Mouse (Mus musculus) urinary bladder, postnatal 0 days (tissue): Measurements from ENCODE around the gene Ddx39b. TPM values are rescaled to one million over a fixed set of nuclear protein-coding genes. Genes with fewer than 3 reads are reported as not detected.

ENCODE experiments used
- microRNA-seq: library from miRNA; unstranded; fragments of <30 nt; microRNA quantifications from one replicate; pipeline ENCODE4, GENCODE M21; 2016
- polyA plus RNA-seq: library from polyadenylated mRNA; unstranded; fragments of >200 nt; fragmentation: Nextera tagmentation; extraction: Ambion mirVana; gene quantifications from 2 replicates; pipeline ENCODE4 v1.2.1, GENCODE M21; 2015

The Ddx39b gene
- polyA plus RNA-seq: 170 TPM in 2 replicates

DNA sequence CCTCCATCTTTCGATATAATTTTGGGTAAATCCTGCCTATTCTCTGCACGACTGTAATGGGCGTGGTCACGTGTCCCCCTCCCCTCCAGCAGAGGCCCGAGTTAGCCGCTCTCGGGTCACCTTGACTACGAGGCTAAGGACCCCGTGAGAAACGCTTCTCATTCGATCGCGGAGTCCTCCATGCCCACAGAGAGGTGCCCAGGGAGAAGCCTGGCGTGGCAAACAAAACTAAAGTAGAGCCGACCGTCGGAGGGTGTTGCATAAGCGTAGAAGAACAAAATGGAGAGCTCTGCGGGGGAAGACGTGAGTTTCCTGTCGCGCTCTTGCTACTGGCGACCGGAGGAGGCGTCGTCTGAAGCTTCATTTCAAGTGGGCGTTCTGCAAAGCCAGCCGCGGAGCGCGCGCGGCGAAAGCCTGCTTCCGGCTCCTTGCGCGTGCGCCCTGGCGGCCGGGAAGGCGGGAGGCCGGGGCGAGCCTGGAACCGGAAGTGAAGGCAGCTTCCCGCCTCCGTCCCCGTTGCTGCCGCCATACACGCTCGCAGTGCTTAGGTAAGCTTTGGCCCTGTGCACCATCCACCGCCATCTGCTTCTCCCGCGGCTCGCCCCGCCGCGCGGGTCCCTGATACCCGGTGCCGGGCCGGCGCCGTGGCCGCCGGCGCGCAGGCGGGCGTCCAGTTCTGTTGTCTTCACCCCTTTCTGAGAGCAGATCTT is at the start of gene Ddx39b:
Ddx39b (plus strand) TSS at position 442 of the 710 bp plus-strand sequence.

DNA sequence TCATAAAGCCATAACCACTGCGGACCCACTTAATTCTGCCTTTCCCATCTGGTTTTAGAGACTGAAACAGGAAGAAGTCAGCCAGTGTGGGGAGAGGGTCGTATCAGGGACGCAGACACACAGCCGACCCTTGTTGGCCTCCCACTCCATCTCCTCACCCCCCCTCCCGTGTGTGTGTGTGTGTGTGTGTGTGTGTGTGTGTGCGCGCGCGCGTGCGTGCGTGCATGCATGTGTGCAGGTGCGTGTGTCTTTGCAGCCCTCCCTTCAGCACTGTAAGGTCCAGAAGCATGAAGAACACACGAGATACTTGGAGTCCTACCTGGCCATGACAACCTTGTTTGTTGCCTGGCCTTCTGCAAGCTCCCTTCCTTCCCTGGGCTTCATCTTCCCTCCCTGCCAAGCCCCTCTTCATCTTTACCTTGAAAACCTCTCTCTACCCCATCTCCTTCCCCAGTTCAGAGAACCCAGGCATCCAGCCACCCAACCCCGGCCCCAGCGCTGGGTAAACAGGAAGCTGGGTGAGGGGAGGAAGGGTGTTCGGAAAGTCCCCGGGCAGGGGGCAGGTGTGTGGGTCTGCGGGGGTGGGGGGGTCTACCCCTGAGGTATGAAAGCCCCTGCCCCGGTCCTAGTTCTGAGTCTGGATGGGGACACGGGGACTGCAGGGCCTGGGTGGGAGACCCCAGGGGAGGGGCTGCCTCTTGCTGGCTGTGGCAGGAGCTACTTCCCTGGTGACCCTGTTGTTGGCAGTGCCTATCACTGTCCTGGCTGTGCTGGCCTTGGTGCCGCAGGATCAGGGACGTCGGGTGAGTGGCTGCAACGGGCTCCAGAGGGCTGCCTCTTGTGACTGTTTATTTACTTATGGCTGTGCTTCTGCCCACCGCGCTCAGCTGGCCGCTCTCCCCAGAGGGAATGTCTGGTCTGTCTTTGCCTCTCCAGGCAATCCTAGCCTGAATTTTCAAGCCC is 47.4 kb upstream of the Ddx39b start, which contains the start of gene Ltb:
Ltb (plus strand) TSS at position 559 of the 963 bp plus-strand sequence.

DNA sequence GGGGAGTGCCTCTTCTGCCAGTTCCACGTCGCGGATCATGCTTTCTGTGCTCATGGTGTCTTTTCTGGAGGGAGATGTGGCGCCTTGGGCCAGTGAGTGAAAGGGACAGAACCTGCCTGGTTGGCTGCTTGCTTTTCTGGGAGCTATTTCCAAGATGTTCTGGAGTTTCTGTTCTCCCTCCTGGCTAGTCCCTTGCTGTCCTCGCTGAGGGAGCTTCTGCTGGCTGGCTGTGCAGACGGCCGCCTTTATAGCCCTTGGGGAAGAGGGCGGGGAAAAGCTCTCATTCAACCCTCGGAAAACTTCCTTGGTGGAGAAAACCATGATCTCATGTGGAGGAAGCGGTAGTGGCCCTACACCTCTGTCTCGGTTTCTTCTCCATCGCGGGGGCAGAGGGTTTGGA is 39.8 kb upstream of the Ddx39b start, which contains the start of gene Tnf:
Tnf (minus strand) TSS at position 221 of the 400 bp plus-strand sequence.

DNA sequence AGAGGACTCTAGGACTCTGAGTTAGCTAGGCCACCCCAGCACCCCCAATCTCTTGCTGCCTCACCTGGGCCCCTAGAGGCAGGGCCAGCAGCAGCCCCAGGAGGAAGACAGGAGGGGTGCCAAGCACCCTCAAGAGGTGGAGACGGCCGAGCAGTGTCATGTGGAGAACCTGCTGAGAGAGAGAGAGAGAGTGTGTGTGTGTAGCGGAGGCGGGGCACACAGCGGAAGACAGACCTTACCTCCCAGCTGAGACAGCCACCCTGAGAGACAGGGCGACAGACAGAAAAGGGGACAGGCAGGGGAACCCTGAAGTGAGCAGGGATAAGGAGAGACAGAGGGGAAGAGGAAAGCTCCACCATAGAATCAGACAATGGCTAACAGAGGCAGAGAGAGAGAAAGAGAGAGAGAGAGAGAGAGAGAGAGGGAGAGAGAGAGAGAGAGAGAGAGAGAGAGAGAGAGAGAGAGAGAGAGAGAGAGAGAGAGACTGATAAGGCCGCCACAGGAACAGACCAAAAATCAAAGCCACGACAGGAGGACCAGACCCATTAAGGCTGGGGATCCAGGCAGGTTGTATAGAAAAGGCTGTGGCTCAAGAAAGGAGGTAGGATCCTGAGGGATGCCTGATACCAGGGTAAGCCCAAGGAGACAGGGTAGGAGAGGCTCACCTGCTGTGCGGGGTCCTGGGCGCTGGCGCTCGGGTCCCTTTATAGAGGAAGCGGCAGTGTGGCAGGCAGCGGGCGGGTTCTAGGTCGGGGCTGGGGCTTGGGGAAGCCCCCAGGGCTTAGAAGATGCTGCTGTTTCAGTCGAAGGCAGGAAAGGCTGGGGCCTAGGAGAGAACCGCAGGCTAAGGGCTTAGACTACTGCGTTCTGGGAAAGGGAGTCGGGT is 36.8 kb upstream of the Ddx39b start, which contains the start of gene Lta:
Lta (minus strand) TSS at position 858 of the 886 bp plus-strand sequence.

DNA sequence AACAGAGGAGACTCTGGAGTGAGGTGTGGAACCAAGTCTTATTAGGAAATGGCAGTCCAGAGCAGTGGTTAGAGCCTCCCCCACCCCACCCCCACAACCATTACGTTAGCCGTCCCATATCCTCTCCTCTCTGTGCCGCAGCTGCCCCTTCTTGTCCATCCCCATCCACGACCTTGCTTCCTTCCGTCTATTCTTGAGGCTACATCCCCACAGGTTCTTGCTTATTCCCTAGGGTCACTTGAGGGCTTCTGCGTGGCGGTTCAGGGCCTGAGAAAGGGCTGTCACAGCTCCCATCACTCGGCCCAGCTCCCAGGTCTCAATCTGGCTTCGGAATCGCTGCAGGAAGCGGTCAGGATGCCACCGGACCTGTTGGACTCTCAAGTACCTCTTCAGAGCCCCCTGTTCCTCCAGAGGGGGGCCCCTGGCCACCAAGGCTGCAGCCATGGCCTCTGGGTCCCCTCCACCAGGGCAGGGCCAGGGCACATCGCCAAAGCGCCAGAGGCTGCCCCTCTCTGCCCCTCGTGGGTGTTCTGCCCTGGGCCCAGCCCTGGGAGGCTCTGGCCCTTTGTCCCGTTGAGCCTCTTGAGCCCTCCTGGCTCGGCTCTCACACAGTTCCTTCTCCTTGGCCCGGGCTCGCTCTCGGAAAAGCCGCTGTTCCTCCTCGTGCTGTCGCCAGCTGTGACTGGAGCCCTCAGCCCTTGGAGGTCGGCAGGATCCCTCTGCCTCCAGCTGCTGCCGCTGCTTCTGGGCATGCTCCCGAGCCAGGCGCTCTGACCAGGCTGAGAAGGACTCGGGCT is 21.2 kb upstream of the Ddx39b start, which contains the start of gene Gm16181:
Gm16181 (plus strand) TSS at position 679 of the 797 bp plus-strand sequence.

DNA sequence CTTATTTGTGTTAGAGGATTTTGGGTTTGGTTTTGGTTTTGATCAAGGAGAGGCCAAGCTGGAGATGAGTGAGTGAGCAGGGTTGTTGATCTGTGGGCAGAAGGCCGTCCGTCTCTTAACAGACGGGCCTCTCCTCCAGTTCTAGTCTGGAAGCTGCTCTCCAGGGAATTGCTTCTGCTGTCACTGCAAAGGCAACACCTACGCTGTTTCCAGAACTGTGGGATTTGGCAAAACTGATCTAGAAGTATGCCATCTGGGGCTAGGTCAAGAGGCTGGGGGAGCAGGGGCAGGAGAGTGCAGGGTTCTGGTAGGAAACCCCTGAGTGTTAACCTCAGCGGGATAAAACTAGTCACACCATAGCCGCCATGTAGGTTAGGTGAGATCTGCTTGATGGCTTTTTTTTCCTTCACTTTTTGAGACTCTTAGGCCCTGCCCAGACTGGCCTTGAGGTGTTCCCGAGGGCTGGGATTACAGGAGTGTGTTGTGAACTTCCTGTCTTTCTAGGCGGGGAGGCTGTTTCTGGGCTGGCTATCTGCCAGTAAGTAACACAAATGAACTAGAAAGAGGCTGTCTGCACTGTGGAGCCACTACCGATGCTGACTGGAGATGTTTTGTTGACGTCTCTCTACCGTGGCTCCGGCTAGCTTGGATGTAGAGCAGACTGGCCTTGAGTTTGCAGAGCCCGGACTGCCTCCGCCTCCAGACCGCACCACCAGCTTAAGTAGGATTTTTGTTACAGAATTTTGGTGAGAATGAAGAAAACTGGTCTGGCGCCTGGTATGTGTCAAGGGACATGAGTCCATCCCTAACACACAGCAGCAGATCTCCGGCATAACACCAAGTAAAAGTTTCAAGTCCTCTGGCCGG is 8.2 kb upstream of the Ddx39b start, which contains the start of gene Atp6v1g2:
Atp6v1g2 (plus strand) TSS at position 547 of the 867 bp plus-strand sequence.

DNA sequence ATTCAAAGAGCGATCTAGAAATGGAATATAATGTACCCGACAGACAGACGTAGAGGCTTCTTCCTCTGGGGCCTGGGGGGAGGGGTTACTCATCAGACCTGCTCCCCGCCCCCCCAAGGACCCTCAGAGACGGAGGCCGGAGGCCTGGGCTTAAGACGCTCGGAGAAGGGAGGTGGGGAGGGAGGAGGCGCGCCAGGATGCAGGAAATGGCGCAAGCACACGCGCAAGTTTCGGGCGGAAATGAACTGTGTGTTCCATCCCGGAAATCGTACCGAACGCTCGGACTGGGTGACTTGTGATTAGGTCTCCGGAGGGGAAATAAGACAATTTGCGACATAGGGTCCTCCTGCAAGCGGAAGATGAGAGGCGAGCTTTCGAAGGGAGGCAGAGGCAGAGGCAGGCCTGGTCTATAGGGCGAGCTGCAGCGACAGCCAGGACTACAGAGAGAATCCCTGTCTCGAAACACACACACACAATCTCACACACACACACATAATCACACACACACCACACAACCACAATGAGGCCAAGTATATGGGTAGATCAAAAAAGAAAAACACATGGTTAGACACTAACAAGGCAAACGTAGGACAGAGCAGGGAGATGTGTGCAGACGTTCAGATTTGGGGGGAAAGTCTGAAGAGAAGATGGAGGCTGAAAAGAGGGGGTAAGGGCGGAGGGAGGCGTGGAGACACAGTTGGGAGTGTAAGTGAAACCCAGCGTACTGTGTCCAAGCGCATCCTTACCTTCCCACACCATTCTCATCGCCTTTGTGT is 5.7 kb upstream of the Ddx39b start, which contains the start of gene Nfkbil1:
Nfkbil1 (minus strand) TSS at position 179 of the 776 bp plus-strand sequence.

DNA sequence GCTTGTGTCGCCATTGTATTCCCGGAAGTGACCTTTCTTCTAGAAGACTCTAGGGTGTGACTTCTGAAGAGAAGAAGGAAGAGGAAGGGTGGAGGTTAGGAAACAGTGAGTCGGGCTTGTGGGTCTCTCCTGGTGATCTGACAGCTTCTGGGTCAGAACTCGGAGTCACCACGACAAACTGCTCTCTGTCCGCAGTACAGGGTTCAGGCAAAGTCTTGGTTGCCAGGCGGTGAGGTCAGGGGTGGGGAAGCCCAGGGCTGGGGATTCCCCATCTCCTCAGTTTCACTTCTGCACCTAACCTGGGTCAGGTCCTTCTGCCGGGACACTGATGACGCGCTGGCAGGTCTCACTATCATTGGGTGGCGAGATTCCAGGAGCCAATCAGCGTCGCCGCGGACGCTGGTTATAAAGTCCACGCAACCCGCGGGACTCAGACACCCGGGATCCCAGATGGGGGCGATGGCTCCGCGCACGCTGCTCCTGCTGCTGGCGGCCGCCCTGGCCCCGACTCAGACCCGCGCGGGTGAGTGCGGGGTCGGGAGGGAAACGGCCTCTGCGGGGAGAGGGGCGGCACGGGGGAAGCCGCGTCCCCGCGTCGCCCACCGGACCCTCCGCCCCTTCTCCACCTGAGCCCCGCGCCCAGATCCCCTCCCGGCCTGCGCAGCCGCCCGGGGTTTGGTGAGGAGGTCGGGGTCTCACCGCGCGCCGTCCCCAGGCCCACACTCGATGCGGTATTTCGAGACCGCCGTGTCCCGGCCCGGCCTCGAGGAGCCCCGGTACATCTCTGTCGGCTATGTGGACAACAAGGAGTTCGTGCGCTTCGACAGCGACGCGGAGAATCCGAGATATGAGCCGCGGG is 21.3 kb downstream of the Ddx39b start, which contains the start of gene H2-D1:
H2-D1 (plus strand) TSS at position 67 of the 859 bp plus-strand sequence.

Small RNA genes within 50 kb of the gene (microRNA-seq; reads per million reads assigned to microRNA genes)
- not detected for gene Mir6973a
- gene Mir6974: not detected
- 1.9 reads per million for gene Mir6975
- not detected for gene Mir8094

Other genes starting within 250 kb of the Ddx39b start
- 42.0 and 44.7 TPM in 2 replicates for gene Vars, start 240.8 kb upstream of the Ddx39b start, polyA plus RNA-seq
- gene Vwa7, start 225.2 kb upstream of the Ddx39b start, polyA plus RNA-seq: 0.19 and 0.24 TPM in 2 replicates
- 1.3 and 1.7 TPM in 2 replicates for gene Sapcd1, start 213.7 kb upstream of the Ddx39b start, polyA plus RNA-seq
- 0.88 and 1.3 TPM in 2 replicates for gene Msh5, start 195.0 kb upstream of the Ddx39b start, polyA plus RNA-seq
- gene Clic1, start 191.8 kb upstream of the Ddx39b start, polyA plus RNA-seq: 240 and 276 TPM in 2 replicates
- 118 and 126 TPM in 2 replicates for gene Ddah2, start 182.7 kb upstream of the Ddx39b start, polyA plus RNA-seq
- 0.45 and 0.58 TPM in 2 replicates for gene Ly6g6c, start 176.4 kb upstream of the Ddx39b start, polyA plus RNA-seq
- 0.42 and 1.7 TPM in 2 replicates for gene Mpig6b, start 175.6 kb upstream of the Ddx39b start, polyA plus RNA-seq
- gene Ly6g6e, start 164.8 kb upstream of the Ddx39b start, polyA plus RNA-seq: 8.2 and 8.3 TPM in 2 replicates
- 1.6 and 2.2 TPM in 2 replicates for gene Ly6g6d, start 163.7 kb upstream of the Ddx39b start, polyA plus RNA-seq
- 0.18 TPM in 1 of 2 replicates, not detected in the other for gene Ly6g6f, start 156.1 kb upstream of the Ddx39b start, polyA plus RNA-seq
- 93.1 and 93.2 TPM in 2 replicates for gene Abhd16a, start 152.5 kb upstream of the Ddx39b start, polyA plus RNA-seq
- not detected in 2 replicates for gene Ly6g5c, start 133.5 kb upstream of the Ddx39b start, polyA plus RNA-seq
- 0.22 and 0.35 TPM in 2 replicates for gene Ly6g5b, start 126.3 kb upstream of the Ddx39b start, polyA plus RNA-seq
- 9.5 and 11.9 TPM in 2 replicates for gene Gpank1, start 120.3 kb upstream of the Ddx39b start, polyA plus RNA-seq
- gene Csnk2b, start 119.7 kb upstream of the Ddx39b start, polyA plus RNA-seq: 189 and 201 TPM in 2 replicates
- gene D17H6S53E, start 115.4 kb upstream of the Ddx39b start, polyA plus RNA-seq: 9.9 and 10.8 TPM in 2 replicates
- 0.95 TPM in 1 of 2 replicates, not detected in the other for gene Apom, start 109.7 kb upstream of the Ddx39b start, polyA plus RNA-seq
- gene Bag6, start 106.6 kb upstream of the Ddx39b start, polyA plus RNA-seq: 28.9 and 35.6 TPM in 2 replicates
- gene Prrc2a, start 76.8 kb upstream of the Ddx39b start, polyA plus RNA-seq: 73.9 and 74.9 TPM in 2 replicates
- gene Aif1, start 65.7 kb upstream of the Ddx39b start, polyA plus RNA-seq: 11.2 and 12.6 TPM in 2 replicates
- gene Lst1, start 53.3 kb upstream of the Ddx39b start, polyA plus RNA-seq: 13.5 and 15.8 TPM in 2 replicates
- gene Ltb, start 47.3 kb upstream of the Ddx39b start, polyA plus RNA-seq: 0.53 and 0.96 TPM in 2 replicates
- 0.40 and 0.69 TPM in 2 replicates for gene Tnf, start 39.7 kb upstream of the Ddx39b start, polyA plus RNA-seq
- gene Lta, start 36.4 kb upstream of the Ddx39b start, polyA plus RNA-seq: 0.12 and 0.30 TPM in 2 replicates
- gene Gm16181, start 20.9 kb upstream of the Ddx39b start, polyA plus RNA-seq: not detected in 2 replicates
- gene Atp6v1g2, start 8.1 kb upstream of the Ddx39b start, polyA plus RNA-seq: 4.5 TPM in 2 replicates
- 7.0 and 7.5 TPM in 2 replicates for gene Nfkbil1, start 6.0 kb upstream of the Ddx39b start, polyA plus RNA-seq
- gene H2-D1, start 21.0 kb downstream of the Ddx39b start, polyA plus RNA-seq: 251 and 342 TPM in 2 replicates
- gene H2-Q1, start 78.7 kb downstream of the Ddx39b start, polyA plus RNA-seq: 0.05 TPM in 1 of 2 replicates, not detected in the other
- gene H2-Q2, start 100.5 kb downstream of the Ddx39b start, polyA plus RNA-seq: 1.9 and 2.7 TPM in 2 replicates
- gene H2-Q4, start 137.9 kb downstream of the Ddx39b start, polyA plus RNA-seq: 3.3 and 3.8 TPM in 2 replicates
- gene H2-Q6, start 183.1 kb downstream of the Ddx39b start, polyA plus RNA-seq: 0.25 and 0.59 TPM in 2 replicates
- 1.6 and 2.2 TPM in 2 replicates for gene H2-Q7, start 197.4 kb downstream of the Ddx39b start, polyA plus RNA-seq
- 1.1 and 1.3 TPM in 2 replicates for gene H2-Q10, start 228.3 kb downstream of the Ddx39b start, polyA plus RNA-seq